Mouse (Mus musculus): ENCODE measurements at regions not wholly inside any gene's neighbourhood (a gene's known extent, or its start where the extent isn't known, plus 50 kb on each side); places are given as distances from the start of the nearest gene placed in this dataset.

- 91% methylated on average over 4 of the region's 4 CpGs for WGBS
- Histone ChIP-seq H3K4me3 (no peak overlapping the region), H3K36me3 (replicated peaks) (no peaks in the 10 kb centered on the region), H3K9me3 (no peaks in the 10 kb centered on the region), H3K4me1 (no peaks in the 10 kb centered on the region), H3K27ac (replicated peaks) (no peak overlapping the region), H3K27me3 (replicated peaks; ENCODE audit: low read depth, poor library complexity, severe bottlenecking) (no peaks in the 10 kb centered on the region)
- DNase-seq (ENCODE audit: low spot score): no peak
These were observed 105.0 kb upstream of the Intu start for GRCm38 (mm10) chr3:40426070-40426469.

GRCm38 (mm10) chr3:40428021-40428420 lies 103.1 kb upstream of the Intu start:
- Histone ChIP-seq H3K27me3 (replicated peaks; ENCODE audit: low read depth, poor library complexity, severe bottlenecking) (no peaks in the 10 kb centered on the region), H3K4me1 (no peaks in the 10 kb centered on the region), H3K4me3 (no peak overlapping the region), H3K36me3 (replicated peaks) (no peaks in the 10 kb centered on the region), H3K9me3 (no peaks in the 10 kb centered on the region), H3K27ac (replicated peaks) (no peak overlapping the region)
- no peak for DNase-seq (ENCODE audit: low spot score)
- 79% methylated on average over 5 of the region's 5 CpGs for WGBS

GRCm38 (mm10) chr3:40438251-40438650 lies 92.8 kb upstream of the Intu start:
- no peak overlapping the region for H3K27ac ChIP-seq (replicated peaks)
- no peak for DNase-seq (ENCODE audit: low spot score)
- no peaks in the 10 kb centered on the region for H3K36me3 ChIP-seq (replicated peaks)
- H3K4me1 ChIP-seq: peaks cover 13% of the 10 kb centered on the region
- H3K27me3 ChIP-seq (replicated peaks; ENCODE audit: low read depth, poor library complexity, severe bottlenecking): no peaks in the 10 kb centered on the region; the same call in 1 of the 2 replicates
- no peaks in the 10 kb centered on the region for H3K9me3 ChIP-seq
- 89% methylated on average over 4 of the region's 4 CpGs for WGBS
- no peak overlapping the region for H3K4me3 ChIP-seq

- H3K27ac ChIP-seq (replicated peaks): peak overlapping the region; percentile 65
These were observed 89.7 kb upstream of the Intu start for GRCm38 (mm10) chr3:40441092-40442036.

GRCm38 (mm10) chr3:40443788-40444595 lies 87.1 kb upstream of the Intu start:
- peak overlapping the region; percentile 25; the same call in 1 of the 2 replicates for H3K4me3 ChIP-seq
- H3K27ac ChIP-seq (replicated peaks): peak overlapping the region; percentile 65
- no peaks in the 10 kb centered on the region; the same call in 1 of the 2 replicates for H3K27me3 ChIP-seq (replicated peaks; ENCODE audit: low read depth, poor library complexity, severe bottlenecking)
- peaks cover 25% of the 10 kb centered on the region for H3K4me1 ChIP-seq
- no peaks in the 10 kb centered on the region for H3K9me3 ChIP-seq
- no peaks in the 10 kb centered on the region for H3K36me3 ChIP-seq (replicated peaks)
- WGBS: 35% methylated on average over 20 of the region's 20 CpGs
- DNase-seq (ENCODE audit: low spot score): peak; percentile 85

More at GRCm38 (mm10) chr3:40441092-40442036, 89.7 kb upstream of the Intu start:
- Histone ChIP-seq H3K4me1 (peaks cover 25% of the 10 kb centered on the region), H3K36me3 (replicated peaks) (no peaks in the 10 kb centered on the region), H3K9me3 (no peaks in the 10 kb centered on the region), H3K4me3 (no peak overlapping the region), H3K27me3 (replicated peaks; ENCODE audit: low read depth, poor library complexity, severe bottlenecking) (no peaks in the 10 kb centered on the region; the same call in 1 of the 2 replicates)
- WGBS: 59% methylated on average over 14 of the region's 14 CpGs
- DNase-seq (ENCODE audit: low spot score): no peak

GRCm38 (mm10) chr3:40452958-40453357 lies 78.1 kb upstream of the Intu start:
- Histone ChIP-seq H3K27me3 (replicated peaks; ENCODE audit: low read depth, poor library complexity, severe bottlenecking) (no peaks in the 10 kb centered on the region), H3K4me1 (peaks cover 14% of the 10 kb centered on the region), H3K9me3 (no peaks in the 10 kb centered on the region), H3K4me3 (no peak overlapping the region), H3K36me3 (replicated peaks) (no peaks in the 10 kb centered on the region), H3K27ac (replicated peaks) (no peak overlapping the region)
- 85% methylated on average over 5 of the region's 5 CpGs for whole genome bisulfite sequencing
- no peak for DNase-seq (ENCODE audit: low spot score)

- H3K27ac ChIP-seq (replicated peaks): peak overlapping the region; percentile 48
- no peak overlapping the region for H3K4me3 ChIP-seq
- H3K36me3 ChIP-seq (replicated peaks): no peaks in the 10 kb centered on the region
- 22% methylated on average over 4 of the region's 4 CpGs for WGBS
- H3K4me1 ChIP-seq: peaks cover 14% of the 10 kb centered on the region
- no peaks in the 10 kb centered on the region for H3K27me3 ChIP-seq (replicated peaks; ENCODE audit: low read depth, poor library complexity, severe bottlenecking)
- H3K9me3 ChIP-seq: no peaks in the 10 kb centered on the region
- DNase-seq (ENCODE audit: low spot score): peak; percentile 74
These were observed 77.5 kb upstream of the Intu start for GRCm38 (mm10) chr3:40453552-40453951.

- Histone ChIP-seq H3K36me3 (replicated peaks) (no peaks in the 10 kb centered on the region), H3K4me1 (peaks cover 14% of the 10 kb centered on the region), H3K27me3 (replicated peaks; ENCODE audit: low read depth, poor library complexity, severe bottlenecking) (no peaks in the 10 kb centered on the region), H3K27ac (replicated peaks) (no peak overlapping the region), H3K4me3 (no peak overlapping the region), H3K9me3 (no peaks in the 10 kb centered on the region)
- DNase-seq (ENCODE audit: low spot score): no peak
- 78% methylated on average over 2 of the region's 2 CpGs for WGBS
These were observed 75.0 kb upstream of the Intu start for GRCm38 (mm10) chr3:40456070-40456469.

- DNase-seq (ENCODE audit: low spot score): no peak
- H3K4me1 ChIP-seq: peaks cover 11% of the 10 kb centered on the region
- H3K36me3 ChIP-seq (replicated peaks): no peaks in the 10 kb centered on the region
- H3K9me3 ChIP-seq: no peaks in the 10 kb centered on the region
- H3K27me3 ChIP-seq (replicated peaks; ENCODE audit: low read depth, poor library complexity, severe bottlenecking): no peaks in the 10 kb centered on the region
- no peak overlapping the region for H3K4me3 ChIP-seq
- WGBS: 83% methylated on average over 5 of the region's 5 CpGs
- H3K27ac ChIP-seq (replicated peaks): no peak overlapping the region
These were observed 72.6 kb upstream of the Intu start for GRCm38 (mm10) chr3:40458490-40458889.

- 74% methylated on average over 5 of the region's 5 CpGs for WGBS
- no peak overlapping the region for H3K4me3 ChIP-seq
- H3K4me1 ChIP-seq: 0 out of 2 replicates have a peak, but pooled peaks cover 3% of the 10 kb centered on the region
- peaks cover 4% of the 10 kb centered on the region; the same call in 1 of the 2 replicates for H3K9me3 ChIP-seq
- no peak overlapping the region for H3K27ac ChIP-seq (replicated peaks)
- no peaks in the 10 kb centered on the region for H3K27me3 ChIP-seq (replicated peaks; ENCODE audit: low read depth, poor library complexity, severe bottlenecking)
- H3K36me3 ChIP-seq (replicated peaks): no peaks in the 10 kb centered on the region
- DNase-seq (ENCODE audit: low spot score): no peak
These were observed 67.6 kb upstream of the Intu start for GRCm38 (mm10) chr3:40463446-40463845.

- no peaks in the 10 kb centered on the region for H3K36me3 ChIP-seq (replicated peaks)
- peaks cover 5% of the 10 kb centered on the region; the same call in 1 of the 2 replicates for H3K9me3 ChIP-seq
- H3K27me3 ChIP-seq (replicated peaks; ENCODE audit: low read depth, poor library complexity, severe bottlenecking): no peaks in the 10 kb centered on the region
- H3K4me3 ChIP-seq: no peak overlapping the region
- peak; percentile 53 for DNase-seq (ENCODE audit: low spot score)
- peaks cover 19% of the 10 kb centered on the region for H3K4me1 ChIP-seq
- WGBS: 37% methylated on average over 6 of the region's 6 CpGs
- H3K27ac ChIP-seq (replicated peaks): peak overlapping the region; percentile 31
These were observed 61.0 kb upstream of the Intu start for GRCm38 (mm10) chr3:40470101-40470500.

- Histone ChIP-seq H3K27ac (replicated peaks) (no peak overlapping the region), H3K4me3 (no peak overlapping the region), H3K36me3 (replicated peaks) (no peaks in the 10 kb centered on the region), H3K4me1 (peaks cover 19% of the 10 kb centered on the region), H3K9me3 (peaks cover 5% of the 10 kb centered on the region; the same call in 1 of the 2 replicates), H3K27me3 (replicated peaks; ENCODE audit: low read depth, poor library complexity, severe bottlenecking) (no peaks in the 10 kb centered on the region)
- DNase-seq (ENCODE audit: low spot score): no peak
- 86% methylated on average over 6 of the region's 6 CpGs for WGBS
These were observed 58.3 kb upstream of the Intu start for GRCm38 (mm10) chr3:40472766-40473165.

All from embryonic facial prominence, embryonic 10.5 days (tissue).